Mouse (Mus musculus) liver, embryonic 11.5 days (tissue): ENCODE measurements around the gene Smco2. TPM values are rescaled to one million over a fixed set of nuclear protein-coding genes. Genes with fewer than 3 reads are reported as not detected.

Experiments used
- ATAC-seq: fragments of 200-750 bp; cut with Nextera tagmentation; replicated peaks from 2 replicates; pipeline ENCODE4 v1.8.0; 2017; ENCODE audit warnings: moderate number of reproducible peaks, mild to moderate bottlenecking, moderate TSS enrichment, moderate library complexity; ENCODE audit not compliant: low FRiP score
- DNase-seq: peaks from one replicate; pipeline ENCODE4 v3.0.0-alpha.2; 2017; ENCODE audit warnings: low spot score
- H3K27ac ChIP-seq: fragments of 300-500 bp; sonication (generic); 2 replicates; pipeline ENCODE4 v1.5.1; 2014; ENCODE audit warnings: mild to moderate bottlenecking, low read depth, low read length, control low read depth
- H3K27me3 ChIP-seq: fragments of 300-500 bp; sonication (generic); replicated peaks from 2 replicates; pipeline ENCODE4 v1.6.1; 2014; ENCODE audit warnings: low read length, mixed read lengths; ENCODE audit not compliant: control insufficient read depth, insufficient read depth
- H3K36me3 ChIP-seq: fragments of 300-500 bp; sonication (generic); 2 replicates; pipeline ENCODE4 v1.6.1; 2014; ENCODE audit warnings: mild to moderate bottlenecking, low read length, moderate library complexity, mixed read lengths; ENCODE audit not compliant: control insufficient read depth, insufficient read depth
- H3K4me1 ChIP-seq: fragments of 300-500 bp; sonication (generic); replicated peaks from 2 replicates; pipeline ENCODE4 v1.6.1; 2014; ENCODE audit warnings: low read length, mixed read lengths; ENCODE audit not compliant: control insufficient read depth, insufficient read depth
- H3K4me2 ChIP-seq: fragments of 300-500 bp; sonication (generic); 2 replicates; pipeline ENCODE4 v1.6.1; 2014; ENCODE audit warnings: mild to moderate bottlenecking, control low read depth, moderate library complexity
- H3K4me3 ChIP-seq: fragments of 300-500 bp; sonication (generic); 2 replicates; pipeline ENCODE4 v1.5.1; 2014; ENCODE audit warnings: low read depth, low read length, control low read depth
- H3K9ac ChIP-seq: fragments of 300-500 bp; sonication (generic); 2 replicates; pipeline ENCODE4 v1.6.1; 2014; ENCODE audit warnings: low read depth, low read length, control low read depth
- H3K9me3 ChIP-seq: fragments of 300-500 bp; sonication (generic); 2 replicates; pipeline ENCODE4 v1.6.1; 2016; ENCODE audit warnings: low read length, inconsistent platforms, mixed read lengths; ENCODE audit not compliant: control insufficient read depth
- WGBS: fragments of 180-500 bp; shearing (Covaris S2); extraction: QIAGEN DNeasy Blood & Tissue Kit; methylation state at CpG from one replicate; pipeline ENCODE4 v1.1.7; 2014; 5-methylcytosine and 5-hydroxymethylcytosine counted together
- polyA plus RNA-seq: library from polyadenylated mRNA; unstranded; fragments of >200 nt; fragmentation: Nextera tagmentation; extraction: Ambion mirVana; gene quantifications from 2 replicates; pipeline ENCODE4 v1.2.1, GENCODE M21; 2014

Gene Smco2
- polyA plus RNA-seq, 1 experiment from 2014 or later = not detected

GRCm38 (mm10) chr6:146881896-146882770 lies 32.2 kb downstream of the Smco2 start:
- H3K27ac ChIP-seq = no peak overlapping the region
- WGBS = 55% methylated on average over 13 of the region's 13 CpGs
- H3K9ac ChIP-seq = no peak overlapping the region
- no peaks in the 10 kb centered on the region for H3K36me3 ChIP-seq
- ATAC-seq (no peak), DNase-seq (no peak)
- H3K4me2 ChIP-seq = no peak overlapping the region
- H3K4me1 ChIP-seq = no peaks in the 10 kb centered on the region
- H3K4me3 ChIP-seq = no peak overlapping the region
- peaks cover 3% of the 10 kb centered on the region; the same call in 1 of the 2 replicates for H3K9me3 ChIP-seq
- no peaks in the 10 kb centered on the region for H3K27me3 ChIP-seq

GRCm38 (mm10) chr6:146883426-146883825 lies 33.5 kb downstream of the Smco2 start:
- H3K27ac ChIP-seq = no peak overlapping the region
- no peaks in the 10 kb centered on the region for H3K9me3 ChIP-seq
- DNase-seq = no peak
- no peak for ATAC-seq
- H3K4me1 ChIP-seq = no peaks in the 10 kb centered on the region
- H3K36me3 ChIP-seq = no peaks in the 10 kb centered on the region
- no peak overlapping the region for H3K4me2 ChIP-seq
- H3K27me3 ChIP-seq = no peaks in the 10 kb centered on the region
- H3K4me3 ChIP-seq = no peak overlapping the region
- H3K9ac ChIP-seq = no peak overlapping the region
- WGBS = 59% methylated on average over 2 of the region's 2 CpGs

GRCm38 (mm10) chr6:146884171-146884570 lies 34.3 kb downstream of the Smco2 start:
- no peak overlapping the region for H3K4me3 ChIP-seq
- DNase-seq (no peak), ATAC-seq (no peak)
- no peaks in the 10 kb centered on the region for H3K27me3 ChIP-seq
- no peak overlapping the region for H3K27ac ChIP-seq
- no peaks in the 10 kb centered on the region for H3K36me3 ChIP-seq
- 85% methylated on average over 3 of the region's 3 CpGs for WGBS
- H3K9ac ChIP-seq = no peak overlapping the region
- H3K4me1 ChIP-seq = 0 out of 2 replicates have a peak, but pooled peaks cover 4% of the 10 kb centered on the region
- H3K9me3 ChIP-seq = no peaks in the 10 kb centered on the region
- H3K4me2 ChIP-seq = no peak overlapping the region

- DNase-seq = no peak
These were observed 34.9 kb downstream of the Smco2 start for GRCm38 (mm10) chr6:146884851-146885250.

GRCm38 (mm10) chr6:146887958-146888659 lies 38.2 kb downstream of the Smco2 start, which contains the start of gene Ppfibp1:
Ppfibp1 (plus strand) TSS chr6:146888487.
- Histone ChIP-seq H3K27ac (peak within 1 kb of the TSS; percentile 58; the same call in 1 of the 2 replicates), H3K4me3 (peak within 1 kb of the TSS; percentile 71), H3K9me3 (no peaks in the 10 kb centered on the region), H3K4me1 (peaks cover 16% of the 10 kb centered on the region), H3K4me2 (peak within 1 kb of the TSS; percentile 65), H3K36me3 (no peaks in the 10 kb centered on the region), H3K9ac (peak within 1 kb of the TSS; percentile 80), H3K27me3 (no peaks in the 10 kb centered on the region)
- WGBS = under 1% methylated on average over 74 of the region's 80 CpGs
- peak; percentile 96 for ATAC-seq
- DNase-seq = peak; percentile 93

More at GRCm38 (mm10) chr6:146884851-146885250, 34.9 kb downstream of the Smco2 start:
- Histone ChIP-seq H3K27me3 (no peaks in the 10 kb centered on the region), H3K36me3 (no peaks in the 10 kb centered on the region), H3K27ac (no peak overlapping the region), H3K4me1 (peaks cover 9% of the 10 kb centered on the region; the same call in 1 of the 2 replicates), H3K9ac (no peak overlapping the region), H3K9me3 (no peaks in the 10 kb centered on the region), H3K4me3 (no peak overlapping the region), H3K4me2 (no peak overlapping the region)
- 31% methylated on average over 4 of the region's 4 CpGs for WGBS
- ATAC-seq = no peak

GRCm38 (mm10) chr6:146888660-146889490 lies 39.0 kb downstream of the Smco2 start:
- peaks cover 16% of the 10 kb centered on the region for H3K4me1 ChIP-seq
- peak overlapping the region; percentile 71 for H3K4me3 ChIP-seq
- WGBS = 9% methylated on average over 25 of the region's 26 CpGs
- H3K36me3 ChIP-seq = no peaks in the 10 kb centered on the region
- H3K9ac ChIP-seq = peak overlapping the region; percentile 80
- H3K9me3 ChIP-seq = no peaks in the 10 kb centered on the region
- peak overlapping the region; percentile 58; the same call in 1 of the 2 replicates for H3K27ac ChIP-seq
- no peak for DNase-seq
- H3K4me2 ChIP-seq = peak overlapping the region; percentile 65
- H3K27me3 ChIP-seq = no peaks in the 10 kb centered on the region
- peak; percentile 58 for ATAC-seq

GRCm38 (mm10) chr6:146890215-146890614 lies 40.3 kb downstream of the Smco2 start:
- Histone ChIP-seq H3K27ac (no peak overlapping the region), H3K9ac (no peak overlapping the region), H3K4me3 (no peak overlapping the region), H3K27me3 (no peaks in the 10 kb centered on the region), H3K4me2 (peak overlapping the region; percentile 65), H3K9me3 (no peaks in the 10 kb centered on the region), H3K4me1 (peaks cover 16% of the 10 kb centered on the region), H3K36me3 (no peaks in the 10 kb centered on the region)
- ATAC-seq (no peak), DNase-seq (no peak)
- 65% methylated on average over 2 of the region's 2 CpGs for WGBS

GRCm38 (mm10) chr6:146890633-146891032 lies 40.7 kb downstream of the Smco2 start:
- Histone ChIP-seq H3K27ac (no peak overlapping the region), H3K4me3 (no peak overlapping the region), H3K36me3 (no peaks in the 10 kb centered on the region), H3K9me3 (no peaks in the 10 kb centered on the region), H3K9ac (0 out of 2 replicates have a peak overlapping the region, but pooled peaks have one; percentile 12), H3K27me3 (no peaks in the 10 kb centered on the region), H3K4me2 (peak overlapping the region; percentile 65), H3K4me1 (peaks cover 16% of the 10 kb centered on the region)
- ATAC-seq (no peak), DNase-seq (no peak)
